Mouse (Mus musculus) MEL (cell line): ENCODE measurements around the gene Pcca.

Experiments
- CTCF ChIP-seq, 3 experiments: IDR thresholded peaks in 2 of 3; conservative IDR thresholded peaks in 1 of 3; 2 replicates each; pipeline ENCODE4 v1.5.1; 2011 to 2012; ENCODE audit warnings: low read length in 3 of 3, low read depth in 2 of 3, mild to moderate bottlenecking in 2 of 3, improper control_type of control experiment in 1 of 3, inconsistent platforms in 1 of 3, mixed read lengths in 1 of 3, moderate library complexity in 1 of 3; ENCODE audit not compliant: control insufficient read depth in 1 of 3, insufficient read depth in 1 of 3, poor library complexity in 1 of 3, severe bottlenecking in 1 of 3
- ELF1 ChIP-seq: IDR thresholded peaks from 2 replicates; pipeline ENCODE4 v1.6.1; 2014; ENCODE audit warnings: low read depth, mild to moderate bottlenecking, inconsistent platforms, low read length, improper control_type of control experiment, moderate library complexity
- HCFC1 ChIP-seq: IDR thresholded peaks from 2 replicates; pipeline ENCODE4 v1.6.1; 2012; ENCODE audit warnings: low read depth, mild to moderate bottlenecking, inconsistent platforms, low read length, improper control_type of control experiment, moderate library complexity
- MXI1 ChIP-seq: IDR thresholded peaks from 2 replicates; pipeline ENCODE4 v1.6.1; 2011; ENCODE audit warnings: mild to moderate bottlenecking, low read depth, low read length, improper control_type of control experiment
- POLR2A ChIP-seq, 2 experiments: IDR thresholded peaks; 2 replicates each; pipeline ENCODE4 v1.6.1; 2011 to 2012; ENCODE audit warnings: low read length in 2 of 2, mild to moderate bottlenecking in 2 of 2, control low read depth in 1 of 2, improper control_type of control experiment in 1 of 2, low read depth in 1 of 2, moderate library complexity in 1 of 2; ENCODE audit not compliant: control insufficient read depth in 1 of 2, insufficient read depth in 1 of 2, poor library complexity in 1 of 2
- TAL1 ChIP-seq: IDR thresholded peaks from 2 replicates; pipeline ENCODE4 v1.6.1; 2012; ENCODE audit warnings: mild to moderate bottlenecking, inconsistent platforms, low read length, moderate library complexity, mixed read lengths

DNA sequence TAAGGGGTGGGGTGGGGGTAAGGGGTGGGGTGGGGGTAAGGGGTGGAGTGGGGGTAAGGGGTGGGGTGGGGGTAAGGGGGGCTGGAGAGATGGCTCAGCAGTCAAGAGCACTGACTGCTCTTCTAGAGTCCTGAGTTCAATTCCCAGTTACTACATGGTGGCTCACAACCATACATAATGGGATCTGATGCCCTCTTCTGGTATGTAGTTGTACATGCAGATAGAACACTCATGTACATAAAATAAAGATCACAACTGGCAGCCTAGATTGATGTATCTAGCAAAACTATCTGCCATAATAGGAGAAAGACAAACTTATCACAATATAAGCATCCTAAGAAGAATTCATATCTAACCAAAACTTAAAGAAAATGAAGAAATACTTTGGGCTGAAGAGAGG, 364.4 kb downstream of the Pcca start:
- TF ChIP-seq CTCF (IDR thresholded peaks at IDR 0.05 in 2 of 3, conservative IDR thresholded peaks at IDR 0.05 in 1 of 3; ENCODE audit: control insufficient read depth in 1 of 3, insufficient read depth in 1 of 3, low read depth in 2 of 3, low read length in 3 of 3, poor library complexity in 1 of 3, severe bottlenecking in 1 of 3) (peak in 2 of 3 experiments; percentile 35 to 52; a peak in 3 of 6 replicates), HCFC1 (no peak), POLR2A (IDR thresholded peaks at IDR 0.05; ENCODE audit: control insufficient read depth in 1 of 2, insufficient read depth in 1 of 2, low read depth in 1 of 2, low read length in 2 of 2, poor library complexity in 1 of 2) (no peak), MXI1 (no peak), ELF1 (no peak), TAL1 (no peak)
